8 mouse cellular contexts compared by ENCODE assay signal in genomic region chr15:101267053-101268032, GRCm38 (mm10). TPM values are rescaled to one million over a fixed set of nuclear protein-coding genes. Genes with fewer than 3 reads are reported as not detected.
A peak's percentile ranks its signal among the peaks of the same experiment; 100 is the strongest.
DNase-seq lines count a peak whose midpoint lies in the region; ATAC-seq and TF ChIP-seq lines count a peak whose summit lies in the region.

No protein-coding gene starts in this region.

- no peak for TF ChIP-seq EP300 in CH12.LX (IDR thresholded peaks at IDR 0.05; ENCODE audit: low read length)

- H3K27me3 ChIP-seq in CH12.LX (replicated peaks), result peaks cover 44% of the 10 kb centered on the region
- H3K27me3 ChIP-seq in forebrain, embryonic 15.5 days, result peaks cover 22% of the 10 kb centered on the region; the same call in 1 of the 2 replicates
- no peaks in the 10 kb centered on the region for H3K27me3 ChIP-seq in kidney, adult 2 months (replicated peaks; ENCODE audit: control insufficient read depth, insufficient read depth, low read length)

- no peak overlapping the region for H3K9ac ChIP-seq in CH12.LX (ENCODE audit: insufficient read depth, low read depth)
- peak overlapping the region; percentile 47 for H3K9ac ChIP-seq in forebrain, embryonic 15.5 days (replicated peaks)

- in situ Hi-C loops in CH12.LX (cut with MboI; ENCODE audit: low pct_ligation_motif_present, low pct_unique_long_range_greater_than_20kb, low sequenced_read_pairs), result no loop called here

- no peaks in the 10 kb centered on the region for H3K79me2 ChIP-seq in CH12.LX (replicated peaks; ENCODE audit: control insufficient read depth, extremely low read depth, insufficient read depth, poor library complexity, severe bottlenecking)

- WGBS in forebrain, embryonic 15.5 days, result 7% methylated on average over 25 of the region's 25 CpGs
- WGBS in kidney, adult 2 months, result 3% methylated on average over 25 of the region's 25 CpGs

- peaks cover 3 to 6% of the 10 kb centered on the region in 2 experiments; a peak in 2 of 4 replicates for H3K4me1 ChIP-seq in CH12.LX (ENCODE audit: control insufficient read depth in 1 of 2, insufficient read depth in 2 of 2)
- peaks cover 20% of the 10 kb centered on the region for H3K4me1 ChIP-seq in forebrain, embryonic 15.5 days
- H3K4me1 ChIP-seq in kidney, adult 2 months (ENCODE audit: control insufficient read depth, insufficient read depth, low read length), result peaks cover 4% of the 10 kb centered on the region; the same call in 1 of the 2 replicates

- H3K4me2 ChIP-seq in CH12.LX (ENCODE audit: insufficient read depth, low read depth, poor library complexity, severe bottlenecking), result peak overlapping the region; percentile 64
- peak overlapping the region; percentile 92 for H3K4me2 ChIP-seq in forebrain, embryonic 15.5 days (replicated peaks)

- DNase-seq in 3T3-L1 (ENCODE audit: low read depth, low spot score) (peak; percentile 57), CH12.LX (ENCODE audit: extremely low read depth) (no peak)
- DNase-seq in kidney, adult 2 months, result peak; percentile 63
- peak; percentile 46 for DNase-seq in lung, postnatal 14 days
- DNase-seq in urinary bladder, postnatal 25 days (ENCODE audit: low spot score), result peak; percentile 34
- no peak for DNase-seq in layer of hippocampus, adult 9-10 months (ENCODE audit: low spot score)
- DNase-seq in layer of hippocampus, adult 8-10 months (ENCODE audit: low spot score in 2 of 2), result no peak

- dilution Hi-C loops in CH12.LX (cut with MboI; ENCODE audit: extremely low pct_ligation_motif_present, extremely low pct_unique_long_range_greater_than_20kb, low sequenced_read_pairs), result no loop called here

- no peak for TF ChIP-seq CTCF in CH12.LX (conservative IDR thresholded peaks at IDR 0.05 in 1 of 2, IDR thresholded peaks at IDR 0.05 in 1 of 2; ENCODE audit: low read depth in 2 of 2, low read length in 2 of 2)
- TF ChIP-seq CTCF in kidney, adult 2 months (conservative IDR thresholded peaks at IDR 0.05; ENCODE audit: insufficient read depth, insufficient read length, low read depth, low read length), result no peak

- H3K9me3 ChIP-seq in CH12.LX (replicated peaks; ENCODE audit: low read length), result no peaks in the 10 kb centered on the region
- H3K9me3 ChIP-seq in forebrain, embryonic 15.5 days, result no peaks in the 10 kb centered on the region

- no peak for TF ChIP-seq RAD21 in CH12.LX (IDR thresholded peaks at IDR 0.05; ENCODE audit: low read depth, low read length)

- TF ChIP-seq POLR2A in CH12.LX (IDR thresholded peaks at IDR 0.05; ENCODE audit: low read depth, low read length), result no peak
- TF ChIP-seq POLR2A in kidney, adult 2 months (IDR thresholded peaks at IDR 0.05; ENCODE audit: low read depth, low read length), result no peak

- H3K27ac ChIP-seq in CH12.LX (ENCODE audit: insufficient read depth, low read depth), result no peak overlapping the region
- no peak overlapping the region for H3K27ac ChIP-seq in forebrain, embryonic 15.5 days (replicated peaks)
- H3K27ac ChIP-seq in kidney, adult 2 months (ENCODE audit: insufficient read depth, low read depth, low read length), result peak overlapping the region; percentile 10

- peak overlapping the region in 1 of 3 experiments; percentile 38 for H3K4me3 ChIP-seq in CH12.LX (replicated peaks in 1 of 3; ENCODE audit: low read depth in 2 of 3, low read length in 2 of 3, poor library complexity in 1 of 3)
- H3K4me3 ChIP-seq in forebrain, embryonic 15.5 days, result peak overlapping the region; percentile 55
- peak overlapping the region; percentile 49 for H3K4me3 ChIP-seq in kidney, adult 2 months (ENCODE audit: insufficient read depth, low read depth, low read length)

- H3K36me3 ChIP-seq in CH12.LX (replicated peaks in 1 of 2; ENCODE audit: control insufficient read depth in 1 of 2, insufficient read depth in 1 of 2, low read length in 1 of 2), result peaks cover 0 to 10% of the 10 kb centered on the region in 2 experiments
- no peaks in the 10 kb centered on the region for H3K36me3 ChIP-seq in forebrain, embryonic 15.5 days
- no peaks in the 10 kb centered on the region for H3K36me3 ChIP-seq in kidney, adult 2 months (ENCODE audit: control insufficient read depth, insufficient read depth, low read length)

- peak; percentile 10; the same call in 1 of the 2 replicates for ATAC-seq in forebrain, embryonic 15.5 days (replicated peaks)

TF ChIP-seq in CH12.LX, 34 proteins besides CTCF, POLR2A, EP300 and RAD21:
- TF ChIP-seq KAT2A (IDR thresholded peaks at IDR 0.05; ENCODE audit: insufficient replicate concordance, low read length) (no peak), MAFK (IDR thresholded peaks at IDR 0.05; ENCODE audit: insufficient replicate concordance, low read length) (no peak), TCF12 (IDR thresholded peaks at IDR 0.05; ENCODE audit: low read depth, low read length) (no peak), MXI1 (IDR thresholded peaks at IDR 0.05; ENCODE audit: low read depth, low read length) (no peak), JUND (conservative IDR thresholded peaks at IDR 0.05; ENCODE audit: low read depth, low read length) (no peak), ZC3H11A (IDR thresholded peaks at IDR 0.05; ENCODE audit: low read depth, low read length) (no peak), SMC3 (IDR thresholded peaks at IDR 0.05; ENCODE audit: low read depth, low read length) (no peak), ELF1 (IDR thresholded peaks at IDR 0.05; ENCODE audit: low read depth, low read length) (no peak), PAX5 (IDR thresholded peaks at IDR 0.05; ENCODE audit: low read length) (no peak), HCFC1 (IDR thresholded peaks at IDR 0.05; ENCODE audit: low read depth, low read length) (no peak), BHLHE40 (IDR thresholded peaks at IDR 0.05; ENCODE audit: low read depth, low read length) (no peak), MAX (IDR thresholded peaks at IDR 0.05; ENCODE audit: low read length) (no peak), NRF1 (IDR thresholded peaks at IDR 0.05; ENCODE audit: low read depth, low read length) (no peak), MAZ (IDR thresholded peaks at IDR 0.05; ENCODE audit: low read depth, low read length) (no peak), GABPA (IDR thresholded peaks at IDR 0.05; ENCODE audit: insufficient replicate concordance, low read depth, low read length) (no peak)

RNA-seq across cellular contexts. Expression of gene Nr4a1, which starts 13.3 kb away (rescaled TPM):
- total RNA-seq in CH12.LX (2012; rRNA removed) (0.42 and 0.89 TPM in 2 replicates), CH12.LX (2014; rRNA removed) (0.57 and 0.60 TPM in 2 replicates)
- polyA plus RNA-seq in CH12.LX (2012; ENCODE audit: insufficient read length, low read depth), result 1.1 and 1.6 TPM in 2 replicates
- 3.7 and 4.3 TPM in 2 replicates for polyA plus RNA-seq in forebrain, embryonic 15.5 days (2015; fragmentation: Nextera tagmentation; extraction: Ambion mirVana)
- 4.9 and 5.7 TPM in 2 replicates for polyA plus RNA-seq in kidney, adult 2 months (2012; rRNA removed)
- total RNA-seq in layer of hippocampus, adult 8-10 months (2022), result 10 to 100 TPM; 50.3 to 89.6 (median 71.5) TPM

RNA-seq across cellular contexts. Expression of gene Atg101, which starts 16.7 kb away (rescaled TPM):
- total RNA-seq in CH12.LX (2012; rRNA removed) (56.9 and 58.8 TPM in 2 replicates), CH12.LX (2014; rRNA removed) (61.2 and 61.3 TPM in 2 replicates)
- 49.1 and 55.9 TPM in 2 replicates for polyA plus RNA-seq in CH12.LX (2012; ENCODE audit: insufficient read length, low read depth)
- polyA plus RNA-seq in forebrain, embryonic 15.5 days (2015; fragmentation: Nextera tagmentation; extraction: Ambion mirVana), result 86.4 and 86.8 TPM in 2 replicates
- polyA plus RNA-seq in kidney, adult 2 months (2012; rRNA removed), result 46.1 and 48.7 TPM in 2 replicates
- 10 to 100 TPM; 43.4 to 48.1 (median 46.1) TPM for total RNA-seq in layer of hippocampus, adult 8-10 months (2022)

RNA-seq across cellular contexts. Expression of gene 6030408B16Rik, which starts 25.7 kb away (rescaled TPM):
- 0.13 TPM in 1 of 2 replicates, not detected in the other for total RNA-seq in CH12.LX (2012; rRNA removed)
- total RNA-seq in CH12.LX (2014; rRNA removed), result 0.17 and 0.20 TPM in 2 replicates
- polyA plus RNA-seq in CH12.LX (2012; ENCODE audit: insufficient read length, low read depth), result not detected in 2 replicates
- polyA plus RNA-seq in forebrain, embryonic 15.5 days (2015; fragmentation: Nextera tagmentation; extraction: Ambion mirVana), result 0.37 and 0.48 TPM in 2 replicates
- 0.13 and 0.37 TPM in 2 replicates for polyA plus RNA-seq in kidney, adult 2 months (2012; rRNA removed)
- total RNA-seq in layer of hippocampus, adult 8-10 months (2022), result under 1 TPM in 3 of 4 experiments, not detected in 1; 0.26 to 0.55 (median 0.54) TPM

RNA-seq across cellular contexts. Expression of gene Grasp, which starts 43.4 kb away (rescaled TPM):
- total RNA-seq in CH12.LX (2012; rRNA removed) (2.9 and 6.7 TPM in 2 replicates), CH12.LX (2014; rRNA removed) (1.4 and 2.3 TPM in 2 replicates)
- 2.4 TPM in 2 replicates for polyA plus RNA-seq in CH12.LX (2012; ENCODE audit: insufficient read length, low read depth)
- 1.3 and 1.7 TPM in 2 replicates for polyA plus RNA-seq in forebrain, embryonic 15.5 days (2015; fragmentation: Nextera tagmentation; extraction: Ambion mirVana)
- 6.2 and 7.0 TPM in 2 replicates for polyA plus RNA-seq in kidney, adult 2 months (2012; rRNA removed)
- total RNA-seq in layer of hippocampus, adult 8-10 months (2022), result 10 to 100 TPM; 57.6 to 64.4 (median 61.9) TPM

Comparison
In these comparisons a context has a peak if more than half of its experiments do, and no peak if none do; other contexts are left out.
1. DNase-seq: peak in 3T3-L1 (single experiment), kidney, adult 2 months (single experiment), lung, postnatal 14 days (single experiment) and urinary bladder, postnatal 25 days (single experiment); none in CH12.LX (single experiment), layer of hippocampus, adult 9-10 months (single experiment) and layer of hippocampus, adult 8-10 months (0 of 2).